Mouse (Mus musculus): ENCODE measurements around the gene Hint2. TPM values are rescaled to one million over a fixed set of nuclear protein-coding genes. Genes with fewer than 3 reads are reported as not detected.
A peak's percentile ranks its signal among the peaks of the same experiment; 100 is the strongest.

Gene Hint2
- polyA plus RNA-seq, 1 experiment from 2014 or later, result 107 TPM

DNA sequence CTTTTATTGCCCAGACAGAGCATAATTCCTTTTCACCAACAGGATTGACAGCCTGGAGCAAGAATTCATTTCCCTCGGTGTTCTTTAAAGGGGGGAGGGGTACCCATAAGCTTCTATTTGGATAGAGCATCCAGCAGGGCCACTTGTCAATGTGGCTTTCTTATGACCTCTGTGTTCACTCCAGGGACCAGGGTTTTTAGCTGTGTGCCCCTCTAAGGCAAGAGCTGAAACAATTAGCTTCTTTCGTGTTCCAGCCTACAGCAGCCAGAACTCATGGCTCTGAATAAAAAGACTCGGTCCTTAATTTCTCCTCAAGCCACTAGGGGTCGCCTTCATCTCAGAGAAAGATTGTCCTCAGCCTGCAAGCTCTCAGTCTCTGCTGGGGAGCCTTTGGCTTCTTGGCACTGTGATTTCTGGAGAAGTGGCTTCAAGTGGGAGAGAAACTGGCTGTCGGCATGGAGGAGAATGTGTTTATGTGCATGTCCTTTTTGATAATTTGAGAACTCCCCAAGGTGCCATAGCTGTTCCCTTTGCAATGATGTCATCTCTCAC, 26.2 kb downstream of the Hint2 start:
- Histone ChIP-seq H3K9me3 (ENCODE audit: control insufficient read depth, low read length) (peaks cover 10% of the 10 kb centered on the region; the same call in 1 of the 2 replicates), H3K4me2 (replicated peaks; ENCODE audit: low read depth, low read length) (no peak overlapping the region), H3K27me3 (ENCODE audit: control insufficient read depth, insufficient read depth, low read length) (no peaks in the 10 kb centered on the region), H3K4me3 (ENCODE audit: low read length) (no peak overlapping the region), H3K4me1 (ENCODE audit: control insufficient read depth, insufficient read depth, low read length) (peaks cover 15% of the 10 kb centered on the region), H3K27ac (ENCODE audit: low read depth, low read length) (no peak overlapping the region), H3K9ac (ENCODE audit: low read depth, low read length) (0 out of 2 replicates have a peak overlapping the region, but pooled peaks have one; percentile 13), H3K36me3 (ENCODE audit: control insufficient read depth, insufficient read depth, low read length) (no peaks in the 10 kb centered on the region)
- ATAC-seq (ENCODE audit: low FRiP score, low TSS enrichment), result peak; percentile 60
- 8% methylated on average over 5 of the region's 5 CpGs for WGBS

DNA sequence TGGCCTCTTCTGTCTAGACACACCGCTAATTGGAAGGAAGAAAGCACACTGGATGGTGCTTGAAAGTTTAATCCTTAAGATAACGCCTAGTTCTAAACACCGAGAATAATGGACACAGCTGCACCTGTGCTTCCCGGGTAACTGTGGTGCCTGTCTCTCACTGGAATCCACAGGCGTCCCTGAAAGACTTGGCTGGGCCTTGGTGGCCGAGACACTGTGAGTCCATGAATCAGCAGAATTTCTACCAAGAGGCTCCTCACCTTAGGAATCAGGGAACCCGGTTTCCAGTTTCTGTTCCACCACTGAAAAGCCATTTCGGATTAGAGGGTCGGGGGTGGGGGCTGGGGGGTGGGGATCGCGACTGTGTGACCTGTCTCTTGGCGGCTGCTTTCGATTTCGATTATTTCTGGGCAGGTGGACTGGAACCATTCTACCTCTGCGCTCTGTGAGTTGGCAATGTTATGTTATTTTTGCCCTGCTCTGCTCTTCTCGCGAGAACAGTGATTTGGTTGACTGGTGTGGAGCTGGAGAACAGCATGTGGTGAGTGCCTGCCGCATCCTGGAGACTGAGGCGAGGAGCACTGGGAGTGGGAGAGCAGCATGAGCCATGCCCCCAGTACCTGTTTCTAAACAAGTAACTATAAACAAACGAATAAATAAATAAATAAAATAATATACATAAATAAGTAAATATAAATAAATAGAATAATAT, 27.0 kb downstream of the Hint2 start:
- no peaks in the 10 kb centered on the region for H3K36me3 ChIP-seq (ENCODE audit: control insufficient read depth, insufficient read depth, low read length)
- H3K4me1 ChIP-seq (ENCODE audit: control insufficient read depth, insufficient read depth, low read length), result peaks cover 15% of the 10 kb centered on the region
- no peak for ATAC-seq (ENCODE audit: low FRiP score, low TSS enrichment)
- 49% methylated on average over 20 of the region's 20 CpGs for WGBS
- no peak overlapping the region for H3K4me3 ChIP-seq (ENCODE audit: low read length)
- no peak overlapping the region for H3K4me2 ChIP-seq (replicated peaks; ENCODE audit: low read depth, low read length)
- H3K27ac ChIP-seq (ENCODE audit: low read depth, low read length), result no peak overlapping the region
- no peak overlapping the region for H3K9ac ChIP-seq (ENCODE audit: low read depth, low read length)
- H3K9me3 ChIP-seq (ENCODE audit: control insufficient read depth, low read length), result peaks cover 13% of the 10 kb centered on the region; the same call in 1 of the 2 replicates
- no peaks in the 10 kb centered on the region for H3K27me3 ChIP-seq (ENCODE audit: control insufficient read depth, insufficient read depth, low read length)

DNA sequence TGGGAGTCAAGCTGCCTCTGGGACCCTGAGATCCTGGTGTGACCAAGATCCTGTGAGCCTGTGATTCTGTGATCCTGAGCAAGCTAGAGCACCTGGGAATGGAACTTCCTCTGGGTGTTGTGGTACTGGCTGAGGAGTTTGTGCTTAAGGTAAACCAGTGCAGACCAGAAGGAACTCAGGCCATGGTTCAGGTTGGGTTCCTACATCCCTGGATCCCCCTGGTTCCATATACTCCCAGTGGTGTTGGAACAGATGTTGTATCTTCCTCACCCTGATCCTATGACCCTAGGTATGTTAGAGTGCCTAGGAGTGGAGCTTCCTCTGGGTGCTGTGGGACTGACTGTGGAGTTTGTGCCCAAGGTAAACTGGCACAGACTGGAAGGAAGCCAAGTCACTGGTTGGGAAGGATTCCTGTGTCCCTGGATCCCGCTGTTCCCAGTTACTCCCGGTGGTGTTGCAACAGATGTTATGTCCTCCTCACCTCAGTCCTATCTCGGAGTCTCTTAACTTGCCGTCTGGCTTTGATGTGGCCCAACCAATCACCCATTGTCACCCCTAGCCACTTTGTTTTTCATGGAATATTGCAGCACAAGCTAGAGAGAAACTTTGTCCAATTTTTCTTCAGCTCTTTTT, 36.0 kb downstream of the Hint2 start:
- 84% methylated on average over 4 of the region's 4 CpGs for WGBS
- ATAC-seq (ENCODE audit: low FRiP score, low TSS enrichment), result no peak
- H3K4me1 ChIP-seq (ENCODE audit: control insufficient read depth, insufficient read depth, low read length), result no peaks in the 10 kb centered on the region
- H3K9me3 ChIP-seq (ENCODE audit: control insufficient read depth, low read length), result peaks cover 5% of the 10 kb centered on the region; the same call in 1 of the 2 replicates
- H3K4me2 ChIP-seq (replicated peaks; ENCODE audit: low read depth, low read length), result no peak overlapping the region
- H3K9ac ChIP-seq (ENCODE audit: low read depth, low read length), result no peak overlapping the region
- no peaks in the 10 kb centered on the region for H3K27me3 ChIP-seq (ENCODE audit: control insufficient read depth, insufficient read depth, low read length)
- no peak overlapping the region for H3K4me3 ChIP-seq (ENCODE audit: low read length)
- H3K36me3 ChIP-seq (ENCODE audit: control insufficient read depth, insufficient read depth, low read length), result no peaks in the 10 kb centered on the region
- H3K27ac ChIP-seq (ENCODE audit: low read depth, low read length), result no peak overlapping the region

DNA sequence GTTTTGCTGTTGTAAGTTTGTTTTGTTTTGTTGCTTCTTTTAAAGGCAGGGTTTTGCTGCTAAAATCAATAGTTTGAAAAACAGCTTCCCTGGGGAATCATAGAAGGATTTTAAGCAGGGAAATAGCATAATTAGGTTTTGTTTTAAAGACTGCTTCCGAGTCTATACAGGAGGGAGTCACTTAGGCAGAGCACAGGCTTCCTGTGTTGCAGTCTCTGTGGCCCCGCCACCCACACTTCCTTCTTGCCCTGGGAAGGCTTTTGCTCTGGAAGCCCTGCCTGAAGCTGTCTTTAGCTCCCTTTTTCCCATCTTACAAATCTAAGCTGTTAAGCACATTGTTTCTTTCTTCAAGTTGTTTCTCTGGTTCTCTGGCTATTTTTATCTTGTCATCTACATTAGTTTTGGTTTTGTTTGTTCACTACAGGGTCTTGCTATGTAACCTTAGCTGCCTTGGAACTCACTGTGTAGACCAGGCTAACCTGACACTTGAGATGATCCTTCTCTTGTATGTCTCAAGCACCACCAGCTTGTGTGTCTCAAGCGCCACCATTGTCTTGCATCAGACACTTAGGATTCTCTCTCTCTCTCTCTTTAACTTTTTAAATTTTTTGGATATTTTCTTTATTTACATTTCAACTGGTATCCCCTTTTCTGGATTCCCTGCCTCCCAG, 43.1 kb downstream of the Hint2 start:
- H3K27ac ChIP-seq (ENCODE audit: low read depth, low read length), result no peak overlapping the region
- H3K36me3 ChIP-seq (ENCODE audit: control insufficient read depth, insufficient read depth, low read length), result no peaks in the 10 kb centered on the region
- H3K9ac ChIP-seq (ENCODE audit: low read depth, low read length), result no peak overlapping the region
- no peak overlapping the region for H3K4me2 ChIP-seq (replicated peaks; ENCODE audit: low read depth, low read length)
- H3K9me3 ChIP-seq (ENCODE audit: control insufficient read depth, low read length), result no peaks in the 10 kb centered on the region
- ATAC-seq (ENCODE audit: low FRiP score, low TSS enrichment), result no peak
- no peak overlapping the region for H3K4me3 ChIP-seq (ENCODE audit: low read length)
- 59% methylated on average over 3 of the region's 3 CpGs for WGBS
- no peaks in the 10 kb centered on the region for H3K27me3 ChIP-seq (ENCODE audit: control insufficient read depth, insufficient read depth, low read length)
- H3K4me1 ChIP-seq (ENCODE audit: control insufficient read depth, insufficient read depth, low read length), result no peaks in the 10 kb centered on the region

DNA sequence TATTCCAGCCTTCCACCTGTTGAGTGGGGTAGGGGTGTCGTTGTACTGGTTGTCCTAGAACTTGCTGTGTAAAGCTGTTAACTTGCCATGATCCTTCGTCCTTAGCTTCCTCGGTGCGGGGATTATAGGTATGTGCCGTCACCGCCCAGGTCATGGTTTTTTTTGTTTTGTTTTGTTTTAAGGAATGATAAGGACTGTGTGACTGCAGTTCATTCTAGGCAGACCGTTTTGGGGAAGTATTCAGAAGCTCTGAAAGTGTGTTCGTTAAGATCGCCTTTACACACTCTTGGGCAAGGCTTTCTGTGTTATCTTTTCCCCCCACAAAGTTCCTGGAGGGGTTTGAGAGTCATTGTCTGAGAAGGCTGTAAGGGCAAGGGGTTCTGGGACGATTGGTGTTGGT, 43.7 kb downstream of the Hint2 start:
- no peaks in the 10 kb centered on the region for H3K36me3 ChIP-seq (ENCODE audit: control insufficient read depth, insufficient read depth, low read length)
- H3K27me3 ChIP-seq (ENCODE audit: control insufficient read depth, insufficient read depth, low read length), result no peaks in the 10 kb centered on the region
- H3K9me3 ChIP-seq (ENCODE audit: control insufficient read depth, low read length), result no peaks in the 10 kb centered on the region
- ATAC-seq (ENCODE audit: low FRiP score, low TSS enrichment), result no peak
- no peak overlapping the region for H3K9ac ChIP-seq (ENCODE audit: low read depth, low read length)
- H3K4me3 ChIP-seq (ENCODE audit: low read length), result no peak overlapping the region
- no peaks in the 10 kb centered on the region for H3K4me1 ChIP-seq (ENCODE audit: control insufficient read depth, insufficient read depth, low read length)
- H3K27ac ChIP-seq (ENCODE audit: low read depth, low read length), result no peak overlapping the region
- WGBS, result 71% methylated on average over 10 of the region's 10 CpGs
- H3K4me2 ChIP-seq (replicated peaks; ENCODE audit: low read depth, low read length), result no peak overlapping the region

DNA sequence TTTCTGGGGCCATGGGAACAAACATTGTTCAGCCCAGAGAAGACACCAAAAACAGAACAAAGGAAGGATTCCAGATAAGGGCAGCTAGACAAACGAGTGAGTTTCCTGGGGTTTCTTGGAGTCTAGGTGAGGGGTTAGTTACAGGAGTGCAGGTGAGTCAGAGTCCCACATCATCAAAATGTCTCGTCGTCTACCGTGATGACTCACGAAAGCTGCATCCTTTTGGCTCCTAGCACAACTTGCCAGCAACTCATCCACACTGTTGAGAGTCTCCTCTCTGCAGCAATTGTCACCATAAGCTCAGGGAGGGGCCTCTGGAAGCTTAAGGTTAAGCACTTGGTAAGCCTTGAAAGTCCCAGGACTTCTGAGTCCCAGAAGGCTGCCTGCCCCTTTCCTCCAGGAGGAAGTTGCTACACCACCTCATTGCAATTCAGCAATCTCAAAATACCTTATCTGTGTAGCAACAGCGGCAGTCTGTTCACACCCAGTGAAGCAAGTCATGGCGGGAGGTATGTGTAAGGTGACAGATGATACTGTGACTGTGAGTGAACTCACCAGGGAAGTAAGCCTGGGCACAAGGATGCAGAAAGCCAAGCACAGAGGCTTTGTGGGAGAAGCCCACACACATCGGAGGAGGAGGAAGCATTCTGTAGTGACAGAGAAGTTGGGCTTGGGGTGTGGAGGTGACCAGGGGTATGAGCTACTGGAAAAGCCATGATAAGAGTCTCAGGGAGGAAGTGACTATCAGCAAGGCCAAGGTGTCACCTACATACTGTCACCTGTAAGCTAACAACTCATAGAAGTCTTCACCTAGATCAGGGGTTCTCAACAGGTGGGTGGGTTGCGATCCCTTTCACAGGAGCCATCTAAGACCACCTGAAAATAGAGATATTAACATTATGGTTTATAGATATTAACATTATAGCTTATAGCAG, 51.2 kb downstream of the Hint2 start:
- H3K4me1 ChIP-seq (ENCODE audit: control insufficient read depth, insufficient read depth, low read length), result no peaks in the 10 kb centered on the region
- no peak overlapping the region for H3K9ac ChIP-seq (ENCODE audit: low read depth, low read length)
- no peak for ATAC-seq (ENCODE audit: low FRiP score, low TSS enrichment)
- no peak overlapping the region for H3K4me3 ChIP-seq (ENCODE audit: low read length)
- H3K27me3 ChIP-seq (ENCODE audit: control insufficient read depth, insufficient read depth, low read length), result no peaks in the 10 kb centered on the region
- H3K9me3 ChIP-seq (ENCODE audit: control insufficient read depth, low read length), result no peaks in the 10 kb centered on the region
- 68% methylated on average over 9 of the region's 9 CpGs for WGBS
- no peaks in the 10 kb centered on the region for H3K36me3 ChIP-seq (ENCODE audit: control insufficient read depth, insufficient read depth, low read length)
- H3K27ac ChIP-seq (ENCODE audit: low read depth, low read length), result no peak overlapping the region
- no peak overlapping the region for H3K4me2 ChIP-seq (replicated peaks; ENCODE audit: low read depth, low read length)

Small RNA genes lying within 50 kb of the gene (microRNA-seq; reads per million reads assigned to microRNA genes)
- gene Gm25262, result not detected

Other genes starting within 250 kb of the Hint2 start
- 0.24 and 0.38 TPM in 2 replicates for gene Fam166b, start 227.3 kb downstream of the Hint2 start, polyA plus RNA-seq (2014; fragmentation: Nextera tagmentation; extraction: Ambion mirVana)
- gene Tesk1, start 214.5 kb downstream of the Hint2 start, polyA plus RNA-seq (2014; fragmentation: Nextera tagmentation; extraction: Ambion mirVana), result 11.4 and 14.9 TPM in 2 replicates
- gene Cd72, start 201.8 kb downstream of the Hint2 start, polyA plus RNA-seq (2014; fragmentation: Nextera tagmentation; extraction: Ambion mirVana), result 5.1 and 5.2 TPM in 2 replicates
- gene Sit1, start 172.7 kb downstream of the Hint2 start, polyA plus RNA-seq (2014; fragmentation: Nextera tagmentation; extraction: Ambion mirVana), result not detected in 2 replicates
- gene Ccdc107, start 163.6 kb downstream of the Hint2 start, polyA plus RNA-seq (2014; fragmentation: Nextera tagmentation; extraction: Ambion mirVana), result 59.4 and 72.2 TPM in 2 replicates
- gene Arhgef39, start 156.8 kb downstream of the Hint2 start, polyA plus RNA-seq (2014; fragmentation: Nextera tagmentation; extraction: Ambion mirVana), result 36.4 and 38.2 TPM in 2 replicates
- 0.80 and 1.3 TPM in 2 replicates for gene Car9, start 149.5 kb downstream of the Hint2 start, polyA plus RNA-seq (2014; fragmentation: Nextera tagmentation; extraction: Ambion mirVana)
- gene Tpm2, start 132.7 kb downstream of the Hint2 start, polyA plus RNA-seq (2014; fragmentation: Nextera tagmentation; extraction: Ambion mirVana), result 208 and 212 TPM in 2 replicates
- gene Creb3, start 94.1 kb downstream of the Hint2 start, polyA plus RNA-seq (2014; fragmentation: Nextera tagmentation; extraction: Ambion mirVana), result 50.2 and 55.7 TPM in 2 replicates
- gene Tln1, start 93.8 kb downstream of the Hint2 start, polyA plus RNA-seq (2014; fragmentation: Nextera tagmentation; extraction: Ambion mirVana), result 72.6 and 87.2 TPM in 2 replicates
- gene Rgp1, start 77.8 kb downstream of the Hint2 start, polyA plus RNA-seq (2014; fragmentation: Nextera tagmentation; extraction: Ambion mirVana), result 27.9 and 34.4 TPM in 2 replicates
- 13.1 and 17.9 TPM in 2 replicates for gene Gba2, start 77.6 kb downstream of the Hint2 start, polyA plus RNA-seq (2014; fragmentation: Nextera tagmentation; extraction: Ambion mirVana)
- 0.63 and 1.0 TPM in 2 replicates for gene Msmp, start 72.0 kb downstream of the Hint2 start, polyA plus RNA-seq (2014; fragmentation: Nextera tagmentation; extraction: Ambion mirVana)
- gene Npr2, start 24.5 kb downstream of the Hint2 start, polyA plus RNA-seq (2014; fragmentation: Nextera tagmentation; extraction: Ambion mirVana), result 6.0 and 11.1 TPM in 2 replicates
- 0.93 and 1.3 TPM in 2 replicates for gene Spag8, start 2.9 kb downstream of the Hint2 start, polyA plus RNA-seq (2014; fragmentation: Nextera tagmentation; extraction: Ambion mirVana)
- 2.6 and 3.2 TPM in 2 replicates for gene Tmem8b, start 12.5 kb upstream of the Hint2 start, polyA plus RNA-seq (2014; fragmentation: Nextera tagmentation; extraction: Ambion mirVana)
- 2.6 and 3.7 TPM in 2 replicates for gene Fam221b, start 12.7 kb upstream of the Hint2 start, polyA plus RNA-seq (2014; fragmentation: Nextera tagmentation; extraction: Ambion mirVana)
- gene Olfr70, start 44.3 kb upstream of the Hint2 start, polyA plus RNA-seq (2014; fragmentation: Nextera tagmentation; extraction: Ambion mirVana), result not detected in 2 replicates
- not detected in 2 replicates for gene Olfr71, start 53.8 kb upstream of the Hint2 start, polyA plus RNA-seq (2014; fragmentation: Nextera tagmentation; extraction: Ambion mirVana)
- gene Hrct1, start 70.7 kb upstream of the Hint2 start, polyA plus RNA-seq (2014; fragmentation: Nextera tagmentation; extraction: Ambion mirVana), result 0.40 and 1.0 TPM in 2 replicates
- 0.04 and 0.14 TPM in 2 replicates for gene Spaar, start 73.6 kb upstream of the Hint2 start, polyA plus RNA-seq (2014; fragmentation: Nextera tagmentation; extraction: Ambion mirVana)
- gene Olfr159, start 114.5 kb upstream of the Hint2 start, polyA plus RNA-seq (2014; fragmentation: Nextera tagmentation; extraction: Ambion mirVana), result not detected in 2 replicates
- gene Olfr156, start 167.4 kb upstream of the Hint2 start, polyA plus RNA-seq (2014; fragmentation: Nextera tagmentation; extraction: Ambion mirVana), result not detected in 2 replicates
- not detected in 2 replicates for gene Olfr157, start 183.7 kb upstream of the Hint2 start, polyA plus RNA-seq (2014; fragmentation: Nextera tagmentation; extraction: Ambion mirVana)
- gene Olfr155, start 195.1 kb upstream of the Hint2 start, polyA plus RNA-seq (2014; fragmentation: Nextera tagmentation; extraction: Ambion mirVana), result not detected in 2 replicates
- 16.9 and 26.2 TPM in 2 replicates for gene Reck, start 219.1 kb upstream of the Hint2 start, polyA plus RNA-seq (2014; fragmentation: Nextera tagmentation; extraction: Ambion mirVana)